Mouse (Mus musculus): Measurements from ENCODE around the gene Vps53.

Gene Vps53

DNA sequence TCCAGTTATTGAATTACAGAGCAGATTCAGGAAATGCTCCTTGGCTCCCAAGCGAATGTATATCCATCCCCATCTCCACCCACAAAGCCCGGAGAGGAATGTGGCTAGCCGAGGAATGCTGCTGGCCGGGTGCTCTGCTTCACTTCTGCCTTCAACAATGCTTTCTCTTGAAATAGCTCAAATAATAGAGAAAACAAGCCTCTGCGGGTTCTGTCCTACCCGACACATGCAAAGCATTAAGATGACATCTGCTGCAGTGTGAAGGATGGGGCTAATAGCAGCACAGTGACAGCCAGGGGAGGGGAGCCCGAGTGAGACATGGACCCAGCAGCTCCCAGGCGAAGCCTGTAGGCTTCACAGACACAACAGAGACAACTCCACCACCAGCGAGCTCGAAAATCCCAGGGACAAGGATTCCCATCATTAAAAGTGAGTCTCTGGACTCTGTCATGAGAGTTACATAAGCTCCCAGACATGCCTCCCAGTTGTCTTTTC, 59.0 kb downstream of the Vps53 start:
- DNase-seq (ENCODE audit: low read depth, low spot score), result peak; percentile 21

DNA sequence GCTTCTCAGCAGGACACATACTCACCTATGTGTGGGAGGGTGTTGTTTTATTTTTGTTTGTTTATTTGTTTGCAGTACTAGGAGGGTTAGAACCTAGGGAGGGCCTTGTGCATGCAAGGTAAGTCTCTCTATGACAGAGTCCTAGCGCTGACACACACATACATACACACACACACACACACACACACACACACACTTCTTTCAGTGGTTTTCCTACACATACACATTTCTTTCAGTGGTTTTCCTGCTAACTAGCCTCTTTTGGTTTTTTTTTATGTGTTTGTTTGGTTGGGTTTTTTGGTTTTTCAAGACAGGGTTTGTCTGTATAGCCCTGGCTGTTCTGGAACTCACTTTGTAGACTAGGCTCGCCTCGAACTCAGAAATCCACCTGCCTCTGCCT, 69.0 kb downstream of the Vps53 start:
- DNase-seq (ENCODE audit: low read depth, low spot score), result no peak

- peak; percentile 40 for DNase-seq (ENCODE audit: low read depth, low spot score)
Measured at GRCm38 (mm10) chr11:76106551-76107496, 72.6 kb downstream of the Vps53 start.

DNA sequence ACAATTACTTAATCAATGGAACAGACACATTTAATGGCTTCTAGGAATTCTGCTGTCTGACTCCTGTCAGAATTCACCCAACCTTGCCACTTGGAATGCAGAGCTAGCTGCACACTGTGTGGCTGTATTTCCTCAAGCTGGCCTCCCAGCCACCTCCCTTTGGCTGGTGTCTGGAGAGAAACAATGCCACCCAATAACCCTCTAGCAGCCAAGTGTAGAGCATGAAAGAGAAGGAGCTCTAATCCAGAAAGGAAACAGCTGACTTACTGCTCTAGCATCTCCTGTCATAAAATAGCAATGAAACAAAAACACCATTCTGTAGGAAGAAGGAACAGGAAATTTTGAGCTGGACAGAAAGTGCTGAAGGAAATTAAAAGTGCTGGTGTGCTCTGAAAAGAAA, 78.3 kb downstream of the Vps53 start:
- no peak for DNase-seq (ENCODE audit: low read depth, low spot score)

DNA sequence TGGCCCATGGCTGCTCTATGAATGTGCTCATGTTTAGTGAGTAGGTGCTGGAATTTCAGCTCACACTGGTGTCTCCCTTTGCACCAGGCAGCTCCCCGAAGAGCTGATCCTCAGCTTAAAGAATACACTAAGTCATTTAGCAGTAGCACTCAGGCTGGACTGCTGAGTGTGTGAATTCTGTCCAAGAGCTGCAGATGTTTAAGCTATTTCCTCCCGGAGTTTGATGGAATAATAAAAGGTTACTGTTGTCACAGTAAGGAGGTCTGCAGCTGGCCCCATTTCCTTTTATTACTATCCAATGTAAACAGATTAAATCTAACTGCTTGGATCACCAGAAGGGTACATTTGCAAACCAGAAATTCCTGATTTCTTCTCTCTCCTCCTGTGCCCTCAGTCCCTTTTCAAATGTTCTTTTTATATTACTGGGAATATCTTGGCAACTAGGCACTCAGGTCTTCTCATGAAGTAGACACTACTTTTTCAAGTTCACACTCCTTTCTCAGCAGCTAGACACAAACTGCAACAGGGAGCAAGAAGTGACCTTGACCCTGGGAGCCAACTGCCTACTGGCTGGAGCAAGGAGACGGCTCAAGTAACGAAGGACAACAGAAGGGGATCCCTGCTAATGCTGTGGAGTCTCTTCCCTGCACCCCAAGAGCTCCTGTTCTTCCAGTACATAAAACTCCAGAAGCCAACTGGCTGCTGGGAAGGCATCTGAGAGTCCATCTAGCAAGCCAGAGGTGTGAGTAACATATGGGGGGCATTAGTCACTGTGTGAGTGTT, 80.1 kb downstream of the Vps53 start:
- DNase-seq (ENCODE audit: low read depth, low spot score), result peak; percentile 34

- DNase-seq (ENCODE audit: low read depth, low spot score), result no peak
Measured at GRCm38 (mm10) chr11:76093610-76094009, 85.8 kb downstream of the Vps53 start.

DNA sequence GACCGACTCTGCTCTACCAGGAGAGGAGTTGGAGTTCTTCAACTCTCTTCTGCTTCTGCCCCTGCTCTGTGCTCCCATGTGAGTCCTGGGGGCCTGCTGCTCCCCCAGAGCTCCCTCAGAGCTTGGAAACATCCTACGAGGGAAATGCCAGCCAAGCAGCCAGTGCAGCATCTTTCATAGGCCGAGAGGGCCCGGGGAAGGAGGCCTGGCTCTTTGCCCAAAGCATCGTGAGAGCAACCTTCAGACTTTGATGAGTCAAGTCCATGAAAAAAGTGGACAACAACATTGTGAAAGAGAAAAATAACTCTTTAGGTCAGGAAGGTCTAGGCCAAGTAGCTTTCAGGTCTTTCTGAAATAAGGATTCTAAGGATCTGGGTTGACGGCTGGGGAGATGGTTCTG, 89.7 kb downstream of the Vps53 start:
- DNase-seq (ENCODE audit: low read depth, low spot score), result no peak

GRCm38 (mm10) chr11:76088506-76088905, 90.9 kb downstream of the Vps53 start:
- no peak for DNase-seq (ENCODE audit: low read depth, low spot score)

DNA sequence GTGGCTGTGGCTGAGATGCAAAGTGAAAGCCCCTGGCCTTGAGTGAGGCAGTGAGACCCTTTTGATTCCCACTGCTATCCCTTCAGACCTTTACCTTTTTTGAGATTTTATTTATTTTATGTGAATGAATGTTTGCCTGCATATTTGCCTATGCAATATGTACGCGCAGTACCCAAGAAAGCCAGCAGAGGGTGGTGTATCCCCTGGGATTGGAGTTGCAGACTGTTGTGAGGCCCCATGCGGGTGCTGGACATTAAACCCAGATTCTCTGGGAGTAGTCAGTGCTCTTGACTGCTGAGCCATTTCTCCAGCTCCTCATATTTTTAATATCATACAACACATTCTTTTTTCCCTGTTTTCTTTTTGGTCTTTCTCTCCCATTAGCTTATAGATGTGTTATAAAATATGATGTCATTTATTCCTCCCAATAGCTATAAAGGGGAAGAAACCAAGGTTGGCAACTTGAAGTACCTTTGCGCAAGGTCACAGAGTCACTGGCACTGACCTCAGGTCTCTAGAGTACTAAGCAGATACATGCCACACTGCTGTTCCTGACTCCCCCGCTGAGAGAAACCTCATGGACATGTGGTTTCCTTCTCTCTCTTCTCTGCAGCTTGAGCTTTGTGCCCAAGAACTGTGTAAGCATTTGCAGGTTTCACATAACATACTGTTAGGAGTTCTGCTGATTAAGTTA, 93.4 kb downstream of the Vps53 start:
- DNase-seq (ENCODE audit: low read depth, low spot score), result no peak

- DNase-seq (ENCODE audit: low read depth, low spot score), result no peak
Measured at GRCm38 (mm10) chr11:76084943-76085342, 94.5 kb downstream of the Vps53 start.

GRCm38 (mm10) chr11:76083941-76084367, 95.5 kb downstream of the Vps53 start:
- DNase-seq (ENCODE audit: low read depth, low spot score), result no peak

DNA sequence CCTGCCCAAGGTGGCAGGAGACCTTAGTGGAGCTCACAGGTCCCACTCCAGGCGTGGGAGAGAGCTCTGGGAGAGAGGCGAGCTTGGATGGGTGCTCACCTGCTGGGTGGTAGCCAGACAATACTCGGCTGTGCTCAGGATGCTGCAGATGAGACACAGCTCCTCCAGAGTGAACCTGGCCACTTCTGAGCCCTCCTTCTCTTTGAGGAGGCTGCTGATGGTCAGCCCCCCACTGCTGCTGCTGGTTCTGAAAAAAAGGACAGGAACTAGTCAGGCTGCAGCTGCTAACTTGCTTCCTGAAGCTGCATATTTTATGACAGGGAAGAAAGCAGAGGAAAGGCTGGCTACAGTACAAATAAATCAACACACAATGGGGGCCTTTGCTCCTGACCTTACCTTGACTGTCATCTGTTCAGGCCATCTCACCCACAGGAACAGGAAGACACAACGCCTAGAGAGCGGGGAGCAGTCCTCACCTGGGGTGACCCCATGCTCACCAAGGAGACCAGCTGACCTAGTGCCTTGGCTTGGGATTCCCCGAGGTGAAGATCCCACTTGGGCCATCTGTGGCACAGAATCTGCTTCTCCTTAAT, 98.3 kb downstream of the Vps53 start:
- DNase-seq (ENCODE audit: low read depth, low spot score), result peak; percentile 27

DNA sequence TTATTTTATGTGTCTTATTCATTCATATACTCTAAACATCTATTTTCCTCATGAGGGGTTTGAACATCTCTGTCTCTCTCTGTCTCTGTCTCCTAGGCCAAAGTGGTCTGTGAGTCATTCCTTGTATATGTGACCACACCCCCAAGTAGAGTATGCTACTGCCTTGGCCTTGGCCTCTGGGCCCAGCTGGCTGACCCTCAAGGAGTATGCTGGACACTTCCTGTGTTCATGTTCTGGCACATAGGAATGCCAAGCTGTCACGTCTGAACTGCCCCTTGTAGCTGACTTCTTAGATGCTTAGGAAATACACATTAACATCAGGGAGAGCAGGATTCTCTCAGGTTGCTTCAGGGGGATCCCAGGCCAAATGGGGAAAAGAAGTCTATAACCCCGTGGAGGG, 99.2 kb downstream of the Vps53 start:
- DNase-seq (ENCODE audit: low read depth, low spot score), result no peak

GRCm38 (mm10) chr11:76077341-76077740, 102.1 kb downstream of the Vps53 start:
- DNase-seq (ENCODE audit: low read depth, low spot score), result no peak

DNA sequence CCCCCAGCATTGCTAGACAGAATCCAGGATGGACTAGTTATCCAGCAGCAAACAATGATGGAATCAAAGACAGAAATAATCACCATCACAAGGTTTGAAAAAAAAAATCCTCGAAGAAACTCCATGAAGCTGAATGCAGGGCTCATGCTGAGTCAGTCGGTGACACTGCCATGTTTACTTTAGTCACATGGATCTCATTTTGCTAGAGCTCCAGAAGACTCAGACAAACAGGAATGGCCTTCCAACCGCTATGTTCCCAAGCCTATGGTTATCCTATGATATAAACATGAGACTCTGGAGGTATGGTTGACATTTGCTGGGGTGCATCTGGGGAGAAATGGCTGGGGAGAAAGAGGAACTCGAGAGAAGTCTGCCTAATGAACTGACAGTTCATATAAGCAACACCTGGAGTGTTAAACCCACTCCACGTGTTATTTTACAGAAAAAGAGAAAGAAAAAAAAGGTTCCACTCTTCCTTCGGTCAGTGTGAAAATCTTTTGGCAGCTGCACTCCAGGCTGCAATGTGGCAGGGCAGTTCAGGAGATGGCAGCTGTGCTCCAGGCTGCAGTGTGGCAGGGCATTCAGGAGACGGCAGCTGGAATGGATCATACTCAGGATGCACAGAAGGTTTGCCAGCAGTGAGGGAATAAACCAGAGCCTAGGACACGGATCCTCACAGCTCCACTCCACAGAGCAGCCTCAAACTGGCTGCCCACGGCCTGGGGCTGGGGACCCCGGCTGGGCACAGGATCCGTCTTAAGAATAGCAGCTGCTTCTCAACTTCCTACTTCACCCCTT, 105.0 kb downstream of the Vps53 start:
- DNase-seq (ENCODE audit: low read depth, low spot score), result no peak

GRCm38 (mm10) chr11:76069816-76070215, 109.6 kb downstream of the Vps53 start:
- peak; percentile 35 for DNase-seq (ENCODE audit: low read depth, low spot score)

GRCm38 (mm10) chr11:76066563-76067156, 112.8 kb downstream of the Vps53 start:
- no peak for DNase-seq (ENCODE audit: low read depth, low spot score)

DNA sequence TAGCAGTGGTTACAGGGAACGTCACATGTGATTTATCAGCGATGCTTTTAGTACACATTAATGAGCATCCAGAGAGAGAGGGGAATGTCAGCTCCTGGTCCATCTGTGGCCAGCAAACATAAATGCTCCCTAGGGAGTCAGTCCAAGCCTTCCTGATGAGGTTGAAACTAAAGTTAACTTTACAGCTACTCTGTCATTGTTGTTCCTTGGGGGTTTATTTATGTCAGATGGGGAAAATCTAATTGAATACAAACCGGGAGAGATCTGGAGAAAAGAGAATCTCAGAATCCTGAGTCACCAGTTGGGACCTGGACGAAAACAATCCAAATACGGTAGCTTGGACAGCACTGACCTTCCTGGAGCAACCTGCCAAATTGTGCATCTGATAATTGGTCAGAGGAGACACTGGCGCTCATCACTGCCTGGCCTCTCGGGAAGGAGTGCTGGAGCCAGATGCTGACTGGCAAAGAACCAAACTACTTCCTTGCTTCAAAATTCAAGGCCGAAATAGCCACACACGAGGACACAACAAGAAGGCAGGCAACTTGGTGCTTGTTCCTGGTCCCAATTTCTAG, 113.8 kb downstream of the Vps53 start:
- DNase-seq (ENCODE audit: low read depth, low spot score), result peak; percentile 54

DNA sequence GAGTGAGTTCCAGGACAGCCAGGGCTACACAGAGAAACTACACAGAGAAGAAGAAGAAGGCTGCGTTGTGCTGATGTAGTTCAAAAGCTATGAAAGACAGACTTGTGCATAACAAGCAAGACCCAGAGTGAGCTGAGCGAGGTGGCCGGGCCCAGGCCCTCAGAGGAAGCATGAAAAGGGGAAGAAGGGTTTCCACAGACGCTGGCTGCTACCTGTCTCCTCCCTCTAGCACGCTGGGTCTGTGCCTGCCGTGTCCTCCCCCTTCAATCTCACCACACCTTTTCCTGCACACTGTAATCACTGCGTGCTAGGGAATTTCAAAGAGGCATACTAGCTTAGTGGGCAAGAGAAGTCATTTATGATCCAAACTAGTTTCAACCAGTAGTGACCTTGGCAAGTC, 115.0 kb downstream of the Vps53 start:
- DNase-seq (ENCODE audit: low read depth, low spot score), result no peak

DNA sequence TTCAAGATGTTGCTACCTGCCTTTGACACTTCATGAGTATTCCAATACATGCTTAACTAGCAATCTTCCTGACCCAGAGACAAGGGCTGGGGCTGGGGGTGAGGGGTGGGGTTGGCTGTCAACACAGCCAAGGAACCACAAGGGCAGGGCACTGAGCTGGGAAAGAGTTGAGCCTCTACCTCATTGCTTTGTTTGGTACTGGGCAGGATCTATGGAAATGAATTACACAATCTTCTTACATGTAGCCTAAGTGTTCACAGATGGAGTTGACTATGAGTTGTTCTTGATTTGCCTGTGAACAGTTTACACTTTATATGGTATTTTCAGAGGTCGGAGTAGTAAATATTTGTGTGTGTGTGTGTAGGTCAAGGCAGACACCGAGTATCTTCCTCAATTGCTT, 118.5 kb downstream of the Vps53 start:
- DNase-seq (ENCODE audit: low read depth, low spot score), result no peak
